Mouse (Mus musculus): ENCODE results near the gene Pde4b.

DNA sequence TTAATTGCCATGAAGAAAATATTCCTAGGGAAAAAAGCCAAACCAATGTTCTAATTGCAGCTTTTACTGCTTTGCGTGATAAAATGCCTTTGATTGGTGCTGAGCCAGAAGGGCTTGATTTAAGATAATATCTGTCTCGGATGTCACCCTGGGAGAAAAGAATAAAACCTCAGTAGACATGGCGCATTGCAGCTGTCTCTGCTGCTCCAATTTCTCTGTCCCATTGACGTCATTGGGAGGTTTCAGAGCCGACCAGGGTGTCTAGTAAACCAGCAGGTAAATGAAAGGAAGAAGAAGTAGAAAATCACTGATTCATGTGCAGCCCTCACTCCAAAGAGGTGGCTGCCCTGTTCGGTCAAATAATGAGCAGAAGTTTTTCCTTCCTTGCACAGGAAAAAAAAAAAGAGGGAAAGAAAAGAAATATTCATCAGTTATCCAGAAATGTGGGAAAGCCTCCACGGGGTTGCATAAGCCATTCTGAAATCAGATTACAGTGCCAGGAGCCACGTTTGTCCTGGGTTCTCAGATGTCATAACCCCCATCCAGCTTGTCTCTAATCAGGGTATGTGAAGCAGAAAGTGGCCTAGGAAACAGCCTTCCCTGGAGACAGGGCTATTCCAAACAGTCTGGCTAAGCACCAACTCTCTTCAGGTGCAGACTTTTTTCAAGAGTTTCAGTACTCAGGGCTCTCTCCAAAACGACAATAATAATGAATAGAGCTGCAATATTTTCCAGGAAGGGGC is 344.9 kb downstream of the Pde4b start:
- no peak for TF ChIP-seq POLR2A (IDR thresholded peaks at IDR 0.05; ENCODE audit: borderline replicate concordance, insufficient read depth, low read length)
- no peak for TF ChIP-seq CTCF (IDR thresholded peaks at IDR 0.05; ENCODE audit: borderline replicate concordance, insufficient read depth, low read depth, low read length)
